Mouse (Mus musculus) liver, postnatal 0 days (tissue): ENCODE data around the gene Ints1. TPM values are rescaled to one million over a fixed set of nuclear protein-coding genes. Genes with fewer than 3 reads are reported as not detected.

Experiments used
- ATAC-seq: fragments of 200-750 bp; cut with Nextera tagmentation; 2 replicates; pipeline ENCODE4 v1.8.0; 2017; ENCODE audit warnings: mild to moderate bottlenecking, moderate library complexity
- DNase-seq: peaks from one replicate; pipeline ENCODE4 v3.0.0-alpha.2; 2016
- H3K27ac ChIP-seq: fragments of 300-500 bp; sonication (generic); 2 replicates; pipeline ENCODE4 v1.5.1; 2014; ENCODE audit warnings: antibody characterized with exemption, moderate library complexity, mild to moderate bottlenecking, low read depth
- H3K27me3 ChIP-seq: fragments of 300-500 bp; sonication (generic); 2 replicates; pipeline ENCODE4 v1.6.1; 2014; ENCODE audit warnings: low read length, control low read depth, mixed read lengths; ENCODE audit not compliant: insufficient read depth
- H3K36me3 ChIP-seq: fragments of 300-500 bp; sonication (generic); replicated peaks from 2 replicates; pipeline ENCODE4 v1.6.1; 2014; ENCODE audit warnings: mild to moderate bottlenecking, control low read depth, low read length, moderate library complexity, mixed read lengths; ENCODE audit not compliant: insufficient read depth
- H3K4me1 ChIP-seq: fragments of 300-500 bp; sonication (generic); 2 replicates; pipeline ENCODE4 v1.6.1; 2014; ENCODE audit warnings: antibody characterized with exemption, mild to moderate bottlenecking, control low read depth; ENCODE audit not compliant: insufficient read depth
- H3K4me2 ChIP-seq: fragments of 300-500 bp; sonication (generic); 2 replicates; pipeline ENCODE4 v1.6.1; 2014; ENCODE audit warnings: low read depth, mild to moderate bottlenecking, low read length, moderate library complexity, mixed read lengths
- H3K4me3 ChIP-seq: fragments of 300-500 bp; sonication (generic); 2 replicates; pipeline ENCODE4 v1.5.1; 2014; ENCODE audit warnings: low read depth, low read length
- H3K9ac ChIP-seq: fragments of 300-500 bp; sonication (generic); replicated peaks from 2 replicates; pipeline ENCODE4 v1.6.1; 2014; ENCODE audit warnings: mild to moderate bottlenecking, moderate library complexity
- H3K9me3 ChIP-seq: fragments of 300-500 bp; sonication (generic); 2 replicates; pipeline ENCODE4 v1.6.1; 2016; ENCODE audit warnings: mild to moderate bottlenecking, control low read depth, low read length, mixed read lengths
- CTCF ChIP-seq: sonication (generic); IDR thresholded peaks from 2 replicates; pipeline ENCODE4 v1.5.1; 2016; ENCODE audit warnings: antibody characterized with exemption, low read depth
- EP300 ChIP-seq: IDR thresholded peaks from 2 replicates; pipeline ENCODE4 v1.6.1; 2016; ENCODE audit warnings: antibody characterized with exemption, low read depth, mild to moderate bottlenecking
- WGBS: fragments of 180-500 bp; shearing (Covaris S2); extraction: QIAGEN DNeasy Blood & Tissue Kit; methylation state at CpG from one replicate; pipeline ENCODE4 v1.1.7; 2014; ENCODE audit not compliant: insufficient replicate concordance; 5-methylcytosine and 5-hydroxymethylcytosine counted together
- polyA plus RNA-seq: library from polyadenylated mRNA; unstranded; fragments of >200 nt; fragmentation: Nextera tagmentation; extraction: Ambion mirVana; gene quantifications from 2 replicates; pipeline ENCODE4 v1.2.1, GENCODE M21; 2015

The Ints1 gene
- polyA plus RNA-seq, 1 experiment from 2014 or later, result 6.4 TPM

DNA sequence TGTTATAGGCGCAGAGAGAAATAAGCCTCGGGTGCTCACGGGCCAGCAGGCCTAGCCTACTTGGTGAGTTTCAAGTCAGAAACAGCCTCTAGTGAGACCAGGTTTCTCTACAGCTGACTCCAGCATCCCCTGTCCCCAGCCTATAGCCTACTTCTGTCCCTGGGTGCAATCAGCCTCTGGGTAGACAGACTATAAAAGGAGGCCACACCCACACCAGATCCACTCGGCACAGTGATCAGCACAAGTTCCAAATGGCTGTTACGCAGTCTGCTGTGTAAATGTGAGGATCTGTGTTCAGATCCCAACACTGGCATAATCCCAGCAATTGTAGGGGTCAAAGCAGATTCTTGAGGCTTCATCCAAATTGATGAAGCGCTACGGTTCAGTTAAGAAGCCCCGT lies 27.7 kb upstream of the Ints1 start:
- H3K4me1 ChIP-seq, result peaks cover 37% of the 10 kb centered on the region
- WGBS, result 70% methylated on average over 8 of the region's 8 CpGs
- 0 out of 2 replicates have a peak overlapping the region, but pooled peaks have one; percentile 64 for H3K9ac ChIP-seq
- H3K9me3 ChIP-seq, result no peaks in the 10 kb centered on the region
- H3K4me2 ChIP-seq, result peak overlapping the region; percentile 64
- ATAC-seq, result 0 out of 2 replicates have a peak, but pooled peaks have one; percentile 9
- no peak overlapping the region for H3K4me3 ChIP-seq
- no peaks in the 10 kb centered on the region for H3K27me3 ChIP-seq
- DNase-seq, result peak; percentile 36
- peak overlapping the region; percentile 99 for H3K27ac ChIP-seq
- no peak for TF ChIP-seq CTCF
- TF ChIP-seq EP300, result no peak
- peaks cover 47% of the 10 kb centered on the region for H3K36me3 ChIP-seq

DNA sequence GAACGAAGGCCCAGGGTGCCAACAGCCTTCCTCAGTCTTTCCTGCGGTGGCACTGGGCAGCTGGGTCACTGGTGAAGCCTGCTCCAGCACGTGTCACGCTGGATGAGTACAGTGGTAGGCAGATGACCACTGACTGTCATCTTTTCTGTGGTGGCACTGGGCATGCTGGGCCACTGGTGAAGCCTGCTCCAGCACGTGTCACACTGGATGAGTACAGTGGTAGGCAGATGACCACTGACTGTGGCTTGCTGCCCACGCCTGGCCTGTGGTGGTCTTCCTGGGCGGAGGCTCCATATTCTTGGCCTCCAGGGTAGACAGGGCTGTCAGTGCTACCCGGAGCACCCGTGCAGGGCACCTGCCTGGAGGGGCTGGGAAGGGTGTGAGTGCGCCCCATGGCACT lies 26.4 kb upstream of the Ints1 start:
- Histone ChIP-seq H3K4me3 (no peak overlapping the region), H3K4me1 (peaks cover 49% of the 10 kb centered on the region), H3K27me3 (no peaks in the 10 kb centered on the region), H3K9me3 (no peaks in the 10 kb centered on the region), H3K4me2 (no peak overlapping the region), H3K36me3 (peaks cover 53% of the 10 kb centered on the region), H3K9ac (no peak overlapping the region), H3K27ac (0 out of 2 replicates have a peak overlapping the region, but pooled peaks have one; percentile 11)
- DNase-seq (peak; percentile 13), ATAC-seq (no peak)
- WGBS, result 90% methylated on average over 10 of the region's 10 CpGs
- no peak for TF ChIP-seq CTCF
- TF ChIP-seq EP300, result no peak

DNA sequence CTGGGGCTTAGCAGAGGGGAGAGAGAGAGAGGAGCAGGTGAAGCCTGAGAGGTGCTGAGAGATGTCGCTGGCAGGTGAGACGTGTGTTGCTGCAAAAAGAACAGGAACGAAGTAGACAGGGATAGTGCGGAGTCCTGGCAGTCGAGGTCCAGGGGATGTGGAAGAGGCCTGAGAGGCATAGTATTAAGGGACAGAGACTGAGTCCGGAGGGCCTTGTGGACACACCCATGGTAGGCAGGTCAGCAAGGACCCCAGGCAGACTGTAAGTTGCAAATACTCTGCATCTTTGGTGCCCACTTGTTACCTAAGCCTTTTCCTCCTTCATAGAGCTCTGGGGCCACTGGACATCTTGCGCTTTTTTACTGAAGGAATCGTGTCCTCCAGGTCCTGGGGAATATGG lies 25.8 kb upstream of the Ints1 start:
- Histone ChIP-seq H3K27me3 (no peaks in the 10 kb centered on the region), H3K27ac (0 out of 2 replicates have a peak overlapping the region, but pooled peaks have one; percentile 11), H3K4me3 (no peak overlapping the region), H3K4me2 (no peak overlapping the region), H3K4me1 (peaks cover 52% of the 10 kb centered on the region), H3K36me3 (peaks cover 60% of the 10 kb centered on the region), H3K9ac (no peak overlapping the region), H3K9me3 (no peaks in the 10 kb centered on the region)
- no peak for ATAC-seq
- 94% methylated on average over 8 of the region's 8 CpGs for WGBS
- DNase-seq, result no peak
- TF ChIP-seq CTCF (no peak), EP300 (no peak)

DNA sequence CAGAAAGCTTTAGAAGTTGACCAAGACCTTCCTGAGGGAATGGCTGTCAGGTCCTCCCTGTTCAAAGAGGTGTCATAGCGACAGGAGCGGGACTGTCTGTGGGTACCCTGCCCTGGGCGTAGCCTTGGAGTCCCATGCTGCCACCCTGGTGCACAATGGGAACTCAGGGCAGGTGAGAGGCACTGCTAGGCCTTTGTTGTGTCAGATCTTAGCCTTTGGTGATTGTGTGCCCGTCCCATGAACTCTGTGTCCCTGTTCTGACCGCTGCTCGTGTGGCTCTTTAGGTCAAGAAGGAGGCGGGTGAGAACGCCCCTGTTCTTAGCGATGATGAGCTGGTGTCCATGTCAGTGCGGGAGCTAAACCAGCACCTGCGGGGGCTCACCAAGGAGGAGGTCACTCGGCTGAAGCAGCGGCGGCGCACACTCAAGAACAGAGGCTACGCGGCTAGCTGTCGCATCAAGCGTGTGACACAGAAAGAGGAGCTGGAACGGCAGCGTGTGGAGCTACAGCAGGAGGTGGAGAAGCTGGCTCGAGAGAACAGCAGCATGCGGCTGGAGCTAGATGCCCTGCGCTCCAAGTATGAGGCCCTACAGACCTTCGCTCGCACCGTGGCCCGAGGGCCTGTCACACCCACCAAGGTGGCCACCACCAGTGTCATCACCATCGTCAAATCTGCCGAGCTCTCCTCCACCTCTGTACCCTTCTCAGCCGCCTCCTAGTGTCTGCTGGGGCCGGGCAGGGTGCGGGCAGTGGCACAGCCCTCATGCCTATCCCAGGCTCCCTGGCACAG lies 24.5 kb upstream of the Ints1 start:
- H3K4me3 ChIP-seq, result no peak overlapping the region
- no peaks in the 10 kb centered on the region for H3K27me3 ChIP-seq
- peaks cover 65% of the 10 kb centered on the region for H3K36me3 ChIP-seq
- H3K27ac ChIP-seq, result no peak overlapping the region
- H3K4me2 ChIP-seq, result no peak overlapping the region
- ATAC-seq, result no peak
- H3K9ac ChIP-seq, result no peak overlapping the region
- 95% methylated on average over 33 of the region's 33 CpGs for WGBS
- TF ChIP-seq CTCF (no peak), EP300 (no peak)
- H3K4me1 ChIP-seq, result peaks cover 52% of the 10 kb centered on the region
- peak; percentile 13 for DNase-seq
- no peaks in the 10 kb centered on the region for H3K9me3 ChIP-seq

DNA sequence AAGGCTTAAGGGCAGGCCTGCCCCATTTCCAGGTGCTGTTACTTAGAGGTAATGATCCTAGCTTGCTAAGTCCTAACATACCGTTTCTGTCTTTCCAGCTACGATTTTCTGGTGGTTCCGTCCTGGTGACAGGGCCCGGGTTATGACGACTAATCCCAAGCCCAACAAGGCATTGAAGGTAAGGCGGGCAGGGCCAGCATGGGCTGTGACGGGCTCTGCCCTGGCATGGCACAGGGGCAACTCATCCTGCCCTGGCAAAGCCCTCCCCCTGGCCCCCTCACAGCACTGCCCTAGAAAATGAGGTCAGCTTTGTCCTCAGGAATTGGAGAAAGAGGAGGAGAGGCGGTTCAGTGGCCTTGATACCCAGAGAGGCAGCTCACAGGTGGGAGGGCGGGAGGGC lies 23.6 kb upstream of the Ints1 start:
- H3K27me3 ChIP-seq, result no peaks in the 10 kb centered on the region
- no peak overlapping the region for H3K9ac ChIP-seq
- no peaks in the 10 kb centered on the region for H3K9me3 ChIP-seq
- no peak overlapping the region for H3K4me3 ChIP-seq
- TF ChIP-seq EP300 (no peak), CTCF (no peak)
- peaks cover 54% of the 10 kb centered on the region for H3K4me1 ChIP-seq
- no peak overlapping the region for H3K27ac ChIP-seq
- DNase-seq (no peak), ATAC-seq (no peak)
- 93% methylated on average over 9 of the region's 9 CpGs for WGBS
- H3K36me3 ChIP-seq, result peaks cover 65% of the 10 kb centered on the region
- H3K4me2 ChIP-seq, result no peak overlapping the region

DNA sequence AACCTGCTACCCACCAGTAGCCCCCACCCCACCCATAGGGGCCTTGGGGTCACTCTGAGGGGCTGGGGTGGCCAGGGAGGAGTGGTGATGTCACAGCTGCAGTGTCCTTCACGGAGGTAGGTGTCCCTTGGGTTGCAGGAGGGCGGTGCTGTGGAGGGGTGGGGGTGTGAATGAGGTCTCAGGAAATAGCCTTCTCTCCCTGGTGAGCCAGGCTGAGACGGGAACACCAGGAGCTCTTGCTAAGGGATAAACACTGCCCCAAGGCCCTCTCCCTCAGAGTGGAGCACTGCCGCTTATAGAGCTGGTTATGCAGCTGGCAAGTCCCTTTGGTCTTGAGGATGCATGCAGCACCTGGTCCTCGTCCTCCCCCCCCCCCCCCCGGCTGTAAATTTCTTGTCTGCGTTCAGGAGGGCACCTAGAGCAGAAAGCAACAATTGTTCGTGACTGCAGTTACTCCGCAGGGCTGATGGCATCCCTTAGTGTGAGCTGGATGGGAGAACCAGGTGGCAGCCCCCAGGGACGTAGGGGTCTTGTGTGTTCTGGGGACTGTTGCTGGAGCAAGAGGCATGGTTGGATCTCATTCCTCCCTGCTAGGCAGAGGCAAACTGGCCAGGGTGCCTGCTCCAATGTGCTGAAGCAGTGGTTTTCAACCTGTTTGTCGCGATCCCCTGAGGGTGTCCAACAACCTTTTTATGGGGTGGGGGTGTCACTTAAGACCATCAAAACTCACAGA lies 22.9 kb upstream of the Ints1 start:
- DNase-seq (peak; percentile 13), ATAC-seq (no peak)
- peaks cover 53% of the 10 kb centered on the region for H3K4me1 ChIP-seq
- peaks cover 65% of the 10 kb centered on the region for H3K36me3 ChIP-seq
- 82% methylated on average over 10 of the region's 12 CpGs for WGBS
- H3K4me3 ChIP-seq, result no peak overlapping the region
- TF ChIP-seq EP300, result no peak
- no peak for TF ChIP-seq CTCF
- no peaks in the 10 kb centered on the region for H3K27me3 ChIP-seq
- no peak overlapping the region for H3K9ac ChIP-seq
- no peak overlapping the region for H3K27ac ChIP-seq
- no peaks in the 10 kb centered on the region for H3K9me3 ChIP-seq
- H3K4me2 ChIP-seq, result no peak overlapping the region
